Mouse (Mus musculus) mature B cell (primary cell): Measurements from ENCODE around the gene Rab11fip5.

ENCODE experiments used
- in situ Hi-C: fragments of 300-500 bp; cut with MboI; formaldehyde crosslinking; loops from 2 replicates; pipeline ENCODE4 v1.14.3; 2019

Rab11fip5 gene

DNA sequence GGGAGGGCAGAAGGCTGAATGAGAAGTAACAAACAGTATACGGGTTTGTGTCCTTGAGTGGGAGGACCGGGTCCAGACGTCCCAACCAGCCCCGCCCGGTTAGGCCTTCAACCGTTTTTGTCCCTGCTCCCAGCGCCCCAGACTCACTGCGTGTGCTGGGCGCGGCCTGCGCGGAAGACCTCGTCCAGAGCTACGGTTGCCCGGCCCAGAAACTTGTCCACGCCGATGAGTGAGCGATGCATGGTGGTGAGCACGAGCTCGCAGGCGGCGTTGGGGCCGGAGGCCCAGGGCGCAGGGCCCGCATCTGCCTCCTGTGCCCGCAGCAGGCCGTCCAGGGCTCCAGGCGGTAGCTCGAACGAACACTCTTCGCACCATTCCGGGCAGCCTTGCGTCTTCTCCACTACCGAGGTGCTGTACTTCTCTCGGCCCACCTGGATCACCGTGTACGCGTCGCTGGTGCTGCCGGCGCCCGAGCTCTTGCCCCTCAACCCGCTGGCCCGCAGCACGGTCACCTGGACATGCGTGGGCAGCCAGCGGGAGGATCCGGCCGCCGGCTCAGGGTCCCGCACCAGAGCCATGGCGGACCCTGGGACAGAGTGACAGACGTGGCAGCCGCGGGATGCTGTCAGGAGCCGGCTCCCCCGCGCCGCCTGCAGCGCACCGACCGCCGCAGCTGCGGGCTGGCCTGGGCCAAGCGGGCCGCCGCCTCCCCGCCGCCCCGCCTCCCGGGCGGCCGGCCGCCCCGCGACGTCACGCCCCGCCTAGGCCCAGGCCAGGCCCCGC lies at the start of gene Rab11fip5:
Rab11fip5 (minus strand) TSS at position 684 of the 783 bp plus-strand sequence.
- in situ Hi-C loops, result no loop called here

DNA sequence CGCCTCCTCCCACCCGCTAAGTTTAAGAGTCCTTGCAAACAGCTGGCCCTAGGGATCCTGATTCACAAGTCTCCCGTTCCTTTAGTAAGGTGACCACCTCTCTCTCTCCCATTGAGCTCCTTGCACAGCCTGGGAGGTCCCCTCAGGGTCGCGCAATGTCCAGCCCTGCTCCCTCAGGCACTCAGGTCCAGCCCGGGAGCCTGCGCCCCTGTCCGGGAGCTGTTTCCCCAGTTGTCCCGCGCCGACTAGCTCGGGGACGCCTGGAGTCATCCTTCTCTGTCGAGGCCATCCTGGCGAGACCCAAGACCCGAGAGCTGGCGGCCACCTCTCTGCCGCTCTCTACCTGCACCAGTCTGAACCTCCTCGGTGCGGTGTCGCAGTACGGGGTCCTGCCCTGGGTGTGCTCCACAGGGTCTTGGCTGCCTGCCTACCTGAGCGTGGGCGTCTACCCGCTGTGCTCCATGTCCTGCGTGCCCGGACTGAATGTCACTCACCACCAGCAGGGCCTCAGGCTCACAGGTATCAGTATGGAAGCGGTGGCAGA lies 49.5 kb upstream of the Rab11fip5 start, which contains the start of gene Noto:
Noto (plus strand) TSS at position 51 of the 544 bp plus-strand sequence.
- in situ Hi-C loops, result no loop called here

DNA sequence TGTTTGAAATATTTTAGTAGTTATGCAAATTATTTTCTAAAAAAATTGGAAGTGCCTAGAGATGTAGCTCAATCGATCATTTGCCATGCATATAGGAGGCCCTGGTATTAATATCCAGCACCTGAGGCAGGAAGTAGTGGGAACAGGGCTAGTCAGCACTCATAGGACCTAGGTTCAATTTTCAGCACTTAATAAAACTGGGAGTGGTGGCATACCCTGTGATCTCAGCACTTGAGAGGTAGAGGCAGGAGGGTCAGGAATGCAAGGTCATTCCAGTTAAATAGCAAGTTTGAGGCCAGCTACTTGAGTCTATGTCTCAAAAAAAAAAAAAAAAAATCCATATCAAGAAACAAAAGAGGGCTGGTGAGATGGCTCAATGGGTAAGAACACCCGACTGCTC lies 44.7 kb upstream of the Rab11fip5 start:
- in situ Hi-C loops, result no loop called here

DNA sequence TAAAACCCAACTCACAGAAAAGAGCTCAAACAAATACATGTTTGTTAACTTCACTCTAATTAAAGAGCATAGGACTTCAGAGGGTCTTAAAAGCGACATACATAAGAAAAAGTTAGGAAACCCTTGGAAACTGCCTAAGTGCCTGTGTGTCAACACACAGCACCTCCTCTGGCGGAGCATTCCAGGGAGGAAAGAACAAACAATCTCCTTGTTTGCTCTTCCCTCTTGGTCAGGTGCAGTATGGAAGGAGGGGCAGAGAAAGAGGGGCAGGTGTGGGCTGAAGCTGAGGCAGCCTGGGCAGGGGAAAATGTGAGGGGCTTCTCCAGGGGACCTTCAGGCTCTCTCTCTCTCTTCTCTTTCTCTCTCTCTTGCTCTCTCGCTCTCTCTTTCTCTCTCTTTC lies 41.4 kb upstream of the Rab11fip5 start:
- in situ Hi-C loops, result no loop called here

DNA sequence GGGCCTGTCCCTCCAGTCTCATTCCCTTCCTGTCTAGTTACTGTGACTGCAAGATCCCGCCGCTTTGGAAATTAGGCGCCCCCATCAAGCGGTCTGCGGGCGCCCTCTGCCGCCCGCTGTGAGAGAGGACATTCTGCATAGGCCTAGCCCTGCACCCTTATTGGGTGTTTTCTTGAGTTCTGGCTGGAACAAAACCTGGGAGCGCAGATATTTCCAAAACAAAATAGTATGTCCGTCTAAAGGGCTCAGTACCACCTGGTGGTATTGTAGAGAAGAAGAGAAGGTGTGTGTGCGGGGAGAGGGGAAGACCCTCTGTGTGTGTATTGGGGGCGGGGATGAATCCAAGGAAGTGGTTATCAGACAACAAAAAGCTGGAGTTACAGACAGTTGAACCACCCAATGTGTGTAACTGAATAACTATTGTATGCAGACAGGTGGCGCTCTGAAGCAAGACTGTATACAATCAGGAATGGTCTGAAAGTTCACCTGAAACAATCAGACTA lies 36.4 kb upstream of the Rab11fip5 start:
- in situ Hi-C loops, result no loop called here

DNA sequence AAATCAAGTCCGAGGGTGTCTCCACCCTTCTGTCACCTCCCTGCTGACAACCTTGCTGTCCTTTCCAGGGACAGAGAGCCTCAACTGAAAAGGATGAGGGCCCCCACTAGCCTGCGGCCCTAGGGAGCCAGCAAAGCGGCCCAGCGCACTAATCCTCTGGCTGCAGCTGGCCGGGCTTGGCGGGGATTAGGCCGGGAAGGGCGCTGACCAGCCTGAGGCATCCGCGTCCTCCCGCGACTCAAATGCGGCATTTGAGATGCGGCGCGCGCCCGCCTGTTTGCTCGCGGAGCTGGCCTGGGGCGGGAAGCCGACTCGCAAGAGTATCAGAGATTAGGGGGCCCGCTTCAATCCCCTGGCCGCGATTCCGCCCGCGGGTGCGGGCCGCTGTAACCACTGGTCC lies 34.6 kb upstream of the Rab11fip5 start:
- in situ Hi-C loops, result no loop called here

DNA sequence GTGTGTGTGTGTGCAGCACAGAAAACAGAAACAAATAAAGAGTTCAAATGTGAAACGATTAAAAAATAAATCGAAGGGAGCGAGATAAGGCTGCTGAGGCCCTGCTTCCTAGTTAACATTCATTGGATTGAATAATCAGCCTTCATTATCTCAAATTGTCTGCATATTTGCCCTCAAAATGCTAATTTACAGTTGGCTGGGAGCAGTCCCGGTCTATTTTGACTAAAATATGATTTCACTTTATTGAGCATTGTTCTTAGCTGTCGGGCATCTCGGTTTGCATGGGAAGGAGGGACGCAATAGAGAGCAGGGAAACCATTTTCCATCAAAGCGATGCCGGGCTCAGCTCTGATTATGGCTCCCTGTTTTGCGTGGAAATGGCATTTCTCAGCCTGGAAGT lies 28.6 kb upstream of the Rab11fip5 start:
- in situ Hi-C loops, result no loop called here

DNA sequence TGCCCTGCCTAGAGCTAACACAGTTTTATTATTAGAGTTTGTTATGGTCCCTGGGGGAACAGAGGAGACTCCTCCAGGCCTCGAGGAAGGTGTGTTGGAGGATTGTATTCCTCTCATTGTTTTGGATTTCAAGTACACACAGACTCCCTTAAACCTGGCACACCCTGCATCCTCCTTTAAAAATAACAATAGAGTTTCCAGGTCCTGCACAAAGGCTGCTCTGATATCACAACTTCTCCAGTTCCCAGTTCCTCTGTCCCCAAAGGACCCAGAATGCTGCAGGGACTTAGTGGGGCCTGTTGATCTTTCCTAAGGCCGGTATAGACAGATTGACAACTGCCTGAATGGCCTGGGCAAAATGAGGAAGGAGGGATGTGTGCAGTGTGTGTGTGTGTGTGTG lies 28.2 kb upstream of the Rab11fip5 start:
- in situ Hi-C loops, result no loop called here

DNA sequence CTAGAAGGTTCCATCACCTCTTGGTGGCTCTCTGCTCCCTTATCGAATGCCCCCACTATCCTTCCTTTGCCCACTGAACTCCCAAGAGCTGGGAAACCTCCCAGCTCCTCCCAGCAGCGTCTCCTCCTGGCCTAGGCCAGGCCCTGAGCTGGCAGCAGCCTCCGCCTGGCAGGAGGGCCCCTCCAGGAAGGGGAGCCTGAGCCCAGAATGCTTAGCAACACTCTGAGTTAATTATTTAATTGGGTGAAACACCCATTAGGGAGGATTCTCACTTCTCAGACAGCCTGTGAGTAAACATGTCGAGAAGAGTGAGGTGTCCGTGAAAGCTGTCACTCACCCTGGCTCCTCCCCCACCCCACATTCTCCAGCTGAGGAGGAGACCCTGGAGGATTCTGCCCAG lies 25.3 kb upstream of the Rab11fip5 start:
- in situ Hi-C loops, result no loop called here

DNA sequence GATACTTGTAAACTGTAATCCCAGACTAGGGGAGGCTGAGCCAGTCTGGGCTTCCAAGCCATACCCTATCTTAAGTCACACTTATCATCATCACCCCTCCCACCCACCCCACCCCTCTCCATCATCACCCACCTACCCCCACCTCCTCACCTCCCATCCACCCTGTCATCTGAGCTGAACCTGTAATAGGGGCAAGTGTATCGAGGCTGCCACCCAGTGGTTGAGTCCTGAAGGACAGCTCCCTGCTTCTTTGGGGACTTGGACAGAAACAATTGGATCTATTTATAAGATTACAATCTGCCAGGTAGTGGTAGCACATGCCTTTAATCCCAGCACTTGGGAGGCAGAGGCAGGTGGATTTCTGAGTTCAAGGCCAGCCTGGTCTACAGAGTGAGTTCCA lies 22.7 kb upstream of the Rab11fip5 start:
- in situ Hi-C loops, result no loop called here

DNA sequence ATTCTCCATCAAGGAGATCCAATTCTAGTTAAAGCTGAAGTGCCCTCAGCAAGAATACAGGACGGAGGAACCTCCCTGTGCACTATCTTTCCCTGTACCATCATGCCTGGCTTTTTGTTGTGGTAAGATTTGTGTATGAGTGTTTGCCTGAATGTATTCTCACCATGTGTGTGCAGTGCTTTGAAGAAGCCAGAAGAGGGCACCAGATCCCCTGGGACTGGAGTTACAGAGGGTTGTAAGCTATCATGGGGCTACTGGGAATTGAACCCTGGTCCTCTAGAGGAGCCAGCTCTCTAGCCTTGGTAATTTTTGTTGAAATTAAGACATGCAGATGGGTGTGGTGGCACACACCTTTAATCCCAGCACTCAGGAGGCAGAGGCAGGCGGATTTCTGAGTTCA lies 20.9 kb upstream of the Rab11fip5 start:
- in situ Hi-C loops, result no loop called here

DNA sequence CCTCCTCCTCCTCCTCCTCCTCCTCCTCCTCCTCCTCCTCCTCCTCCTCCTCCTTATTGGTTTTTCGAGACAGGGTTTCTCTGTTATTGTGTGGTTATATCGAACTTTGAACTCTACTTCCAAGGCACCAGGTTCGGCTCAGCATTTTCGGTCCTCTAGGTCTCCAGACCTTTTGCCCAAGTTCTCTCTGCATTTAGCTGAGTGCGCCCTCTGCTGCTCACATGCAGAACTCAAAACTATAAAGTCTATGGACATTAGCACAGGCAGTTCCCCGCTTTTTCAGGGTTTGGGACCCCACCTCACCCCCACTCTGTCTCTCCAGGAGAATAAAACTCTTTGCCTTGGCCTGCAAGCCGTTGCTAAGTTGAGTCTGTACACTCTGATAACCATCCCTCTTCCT lies 17.4 kb upstream of the Rab11fip5 start:
- in situ Hi-C loops, result no loop called here

DNA sequence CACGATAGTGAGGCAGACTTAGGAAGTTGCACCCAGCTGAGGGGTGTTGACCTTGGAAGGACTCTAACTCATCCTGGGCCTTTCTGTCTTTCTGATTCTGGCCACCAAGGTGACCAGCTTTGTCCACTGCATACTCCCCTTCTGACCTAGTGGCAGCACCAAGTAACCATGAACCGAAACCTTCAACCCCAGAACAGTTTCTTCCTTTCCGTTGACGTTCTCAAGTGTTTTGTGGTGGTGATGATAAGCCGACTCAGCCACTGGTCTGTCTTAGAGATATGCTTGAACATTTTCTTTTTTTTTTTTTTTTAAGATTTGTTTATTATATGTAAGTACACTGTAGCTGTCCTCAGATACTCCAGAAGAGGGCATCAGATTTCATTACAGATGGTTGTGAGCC lies 14.2 kb upstream of the Rab11fip5 start:
- in situ Hi-C loops, result no loop called here

DNA sequence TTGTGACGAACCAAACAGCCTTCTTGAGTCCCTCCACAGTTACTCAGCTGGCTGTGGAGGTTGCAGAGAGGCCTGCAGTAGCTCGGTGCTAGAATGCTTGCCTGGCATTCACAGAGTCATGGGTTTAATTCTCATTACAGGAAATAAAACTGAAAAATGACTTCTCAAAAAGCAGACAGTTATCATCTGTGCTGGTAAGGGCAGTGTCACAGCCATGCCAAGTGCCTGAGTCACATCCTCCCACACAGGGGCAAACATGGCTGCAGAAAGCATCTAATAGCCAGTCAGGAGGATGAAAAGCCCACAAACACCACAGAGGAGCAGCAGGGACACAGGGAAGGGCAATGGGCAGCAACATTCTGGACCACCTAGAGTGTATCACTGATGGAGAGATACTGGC lies 8.4 kb upstream of the Rab11fip5 start:
- in situ Hi-C loops, result no loop called here

DNA sequence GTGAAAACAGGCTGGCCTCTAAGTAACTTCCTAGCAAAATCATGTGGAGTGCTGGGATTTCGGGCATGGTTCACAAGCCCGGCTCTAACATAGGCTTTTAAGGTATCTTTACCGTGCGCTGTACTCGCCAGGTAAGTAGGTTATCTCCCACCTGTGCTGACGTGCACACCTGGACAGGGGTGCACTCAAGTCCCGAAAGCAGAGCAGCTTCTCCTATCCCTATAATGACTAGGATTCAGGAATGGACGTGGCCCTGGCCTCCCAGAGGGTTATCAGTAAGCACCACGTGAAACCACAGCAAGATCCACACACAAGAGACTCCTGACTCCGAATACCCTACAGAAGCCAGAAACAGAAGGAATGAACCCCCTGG lies 7.2 kb upstream of the Rab11fip5 start:
- in situ Hi-C loops, result no loop called here

DNA sequence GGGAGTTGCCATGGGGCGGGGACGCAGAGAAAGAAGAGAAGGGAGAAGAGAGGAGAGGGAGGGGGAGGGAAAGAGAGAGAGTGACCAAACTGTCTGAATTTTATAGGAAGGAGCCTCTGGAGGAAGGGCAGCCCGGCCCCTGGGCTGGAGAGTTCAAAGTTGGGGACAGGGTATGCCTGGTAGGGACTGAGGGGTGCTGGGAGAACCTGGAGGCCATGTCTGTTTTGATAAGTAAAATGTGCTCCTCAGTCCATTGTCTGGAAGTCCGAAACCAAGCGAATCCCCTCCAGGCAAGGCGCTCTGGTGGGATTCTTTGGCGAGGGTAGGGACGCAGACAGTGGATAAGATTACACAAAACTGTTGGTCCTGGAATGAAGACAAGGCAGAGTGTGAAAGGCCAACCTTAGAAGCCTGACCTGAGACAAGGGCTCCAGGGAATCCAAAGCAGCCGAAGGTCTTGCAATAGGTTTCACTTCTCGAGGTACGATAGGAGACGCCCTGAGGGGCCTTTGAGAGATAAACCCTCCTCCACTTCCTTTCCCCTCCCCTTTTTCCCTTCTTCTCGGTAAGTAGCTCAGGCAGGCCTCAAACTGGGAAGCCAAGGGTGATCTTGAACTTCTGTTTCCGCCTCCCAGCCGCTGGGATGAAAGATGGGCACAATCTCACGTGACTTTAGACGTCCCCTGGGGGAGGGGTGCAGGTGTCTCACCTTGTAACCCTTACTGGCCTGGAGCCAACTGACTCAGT lies 6.6 kb upstream of the Rab11fip5 start:
- in situ Hi-C loops, result no loop called here

DNA sequence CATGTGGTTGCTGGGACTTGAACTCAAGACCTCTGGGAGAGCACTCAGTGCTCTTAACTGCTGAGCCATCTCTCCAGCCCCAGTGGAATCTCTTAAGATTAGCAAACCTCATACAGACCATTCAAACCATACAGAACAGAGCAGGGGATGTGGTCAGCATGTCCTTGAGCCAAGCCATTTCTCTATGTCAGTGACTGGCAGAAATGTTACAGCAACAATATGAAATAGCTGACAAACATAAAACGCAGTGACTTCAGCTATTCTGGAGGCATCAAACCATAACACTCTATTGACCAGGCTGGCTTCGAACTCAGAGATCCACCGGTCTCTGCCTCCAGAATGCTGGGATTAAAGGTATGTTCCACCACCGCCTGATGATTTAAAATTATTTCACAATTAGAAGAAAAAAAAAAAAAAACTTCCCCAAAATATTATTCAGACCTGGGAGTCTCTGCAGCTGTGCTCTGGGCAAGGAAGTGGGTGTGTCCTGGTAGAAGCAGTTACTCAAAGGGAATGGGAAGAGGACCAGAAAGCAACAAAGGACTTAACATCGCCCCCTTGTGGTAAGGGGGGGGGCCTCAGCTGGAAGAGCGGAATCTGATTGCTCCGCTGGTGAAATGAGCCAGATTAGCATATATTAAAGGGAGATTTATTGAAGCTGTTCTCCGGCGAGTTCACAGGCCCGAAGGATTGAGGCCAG lies 5.9 kb upstream of the Rab11fip5 start:
- in situ Hi-C loops, result no loop called here

DNA sequence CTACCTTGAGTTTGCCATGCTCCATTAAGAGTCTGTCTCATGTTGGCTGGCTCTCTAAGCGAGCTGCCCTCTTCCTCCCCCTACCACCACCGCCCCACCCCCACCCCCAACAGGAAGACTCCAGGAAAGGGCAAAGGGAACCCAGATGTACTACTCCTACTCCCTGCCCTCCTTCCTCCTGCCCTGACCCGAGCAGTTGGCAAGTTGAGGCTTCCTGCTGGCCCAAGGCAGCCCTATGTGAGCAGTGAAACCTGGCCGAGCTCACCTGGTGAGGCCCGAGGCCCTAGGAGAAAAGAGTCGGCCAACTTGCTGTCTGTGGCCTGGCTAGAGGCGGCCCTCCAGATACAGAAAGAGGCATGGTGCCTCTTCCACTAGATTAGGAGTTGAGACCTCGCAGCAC lies 4.2 kb upstream of the Rab11fip5 start:
- in situ Hi-C loops, result no loop called here

DNA sequence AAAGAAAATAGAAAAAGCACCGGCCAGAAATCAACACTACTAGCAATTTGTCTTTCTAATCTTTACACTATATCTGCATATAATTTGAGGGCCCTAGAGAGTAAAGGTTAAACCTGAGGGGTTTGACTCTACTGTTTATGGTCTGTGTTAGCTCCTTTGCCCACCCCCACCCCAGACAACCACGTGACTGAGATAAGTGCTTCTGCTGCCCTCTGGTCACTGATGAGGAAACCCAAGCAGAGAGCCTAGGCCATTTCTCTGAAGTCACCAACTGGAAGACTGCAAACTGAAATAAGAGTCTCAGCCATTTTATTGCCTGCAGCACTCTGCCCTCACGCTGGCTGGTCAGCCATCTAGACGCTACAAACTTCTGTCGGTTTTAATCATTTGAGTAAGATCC lies 3.4 kb upstream of the Rab11fip5 start:
- in situ Hi-C loops, result no loop called here

DNA sequence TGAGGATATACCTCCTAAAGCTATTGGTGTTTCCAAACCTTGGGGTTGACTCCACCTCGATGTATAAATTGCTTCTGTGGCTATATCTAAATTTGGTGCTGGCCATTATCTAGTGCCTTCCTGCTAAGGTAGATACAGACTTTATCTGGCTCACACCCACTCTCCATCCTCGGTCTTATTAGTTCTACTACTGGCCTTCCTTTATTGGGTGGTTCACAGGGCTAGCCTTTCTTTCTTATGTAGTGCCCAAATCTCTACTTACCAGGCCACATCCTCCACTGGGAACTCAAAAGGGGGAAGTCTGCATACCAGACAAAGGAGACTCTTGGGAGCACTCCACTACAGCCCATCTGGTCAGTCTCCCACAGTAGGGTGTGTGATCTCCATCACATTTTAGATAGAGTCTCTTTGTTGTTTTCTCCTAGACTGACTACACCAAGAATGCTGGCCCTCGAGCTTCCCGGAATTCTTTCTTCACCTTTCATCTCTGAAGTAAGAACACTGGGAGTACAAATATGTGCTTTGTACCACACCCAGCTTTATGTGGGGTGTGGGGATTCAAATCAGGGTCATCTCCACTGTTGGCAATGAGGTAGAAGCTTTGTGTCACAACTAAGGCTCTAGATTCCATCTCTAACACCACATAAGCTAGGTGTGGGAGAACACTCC lies 2.8 kb upstream of the Rab11fip5 start:
- in situ Hi-C loops, result no loop called here

DNA sequence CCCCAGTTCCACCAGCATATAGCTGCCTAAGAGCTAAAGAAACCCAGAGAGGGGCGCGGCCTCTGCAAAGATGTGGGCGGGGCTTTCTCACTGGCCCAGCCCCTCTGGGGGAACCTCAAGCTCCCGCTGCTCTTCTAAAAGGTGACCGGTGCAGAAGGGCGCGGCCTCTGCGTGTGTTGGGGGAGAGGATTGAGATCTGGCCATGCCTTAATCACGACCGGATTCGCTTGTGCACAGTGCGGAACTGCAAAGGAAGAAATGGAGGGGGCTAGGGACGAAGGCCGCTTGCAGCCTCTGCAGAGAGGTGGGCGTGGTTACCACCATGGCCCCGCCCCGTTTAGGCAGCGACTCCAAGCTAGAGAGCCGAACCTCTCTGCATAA lies 290 bp upstream of the Rab11fip5 start:
- in situ Hi-C loops, result no loop called here
